Mouse (Mus musculus): ENCODE data around the gene Trim65. TPM values are rescaled to one million over a fixed set of nuclear protein-coding genes. Genes with fewer than 3 reads are reported as not detected.
"Not testable (repeated sequence)": the region's sequence is repeated elsewhere in the genome, so short reads cannot be mapped to it uniquely, and the experiment has no call there.

Gene Trim65
- polyA plus RNA-seq, 1 experiment, result 2.9 TPM

- Histone ChIP-seq H3K4me3 (ENCODE audit: insufficient read depth, low read length) (no peak overlapping the region), H3K4me1 (ENCODE audit: control insufficient read depth, insufficient read depth, low read length) (peaks cover 3% of the 10 kb centered on the region; the same call in 1 of the 2 replicates), H3K27ac (ENCODE audit: insufficient read depth, low read length) (no peak overlapping the region)
- TF ChIP-seq CTCF (IDR thresholded peaks at IDR 0.05; ENCODE audit: borderline replicate concordance, insufficient read depth, low read length), result no peak
Measured at GRCm38 (mm10) chr11:116129091-116129790, 1.7 kb downstream of the Trim65 start.

GRCm38 (mm10) chr11:116127986-116128385 is 2.9 kb downstream of the Trim65 start:
- H3K4me3 ChIP-seq (ENCODE audit: insufficient read depth, low read length), result no peak overlapping the region

DNA sequence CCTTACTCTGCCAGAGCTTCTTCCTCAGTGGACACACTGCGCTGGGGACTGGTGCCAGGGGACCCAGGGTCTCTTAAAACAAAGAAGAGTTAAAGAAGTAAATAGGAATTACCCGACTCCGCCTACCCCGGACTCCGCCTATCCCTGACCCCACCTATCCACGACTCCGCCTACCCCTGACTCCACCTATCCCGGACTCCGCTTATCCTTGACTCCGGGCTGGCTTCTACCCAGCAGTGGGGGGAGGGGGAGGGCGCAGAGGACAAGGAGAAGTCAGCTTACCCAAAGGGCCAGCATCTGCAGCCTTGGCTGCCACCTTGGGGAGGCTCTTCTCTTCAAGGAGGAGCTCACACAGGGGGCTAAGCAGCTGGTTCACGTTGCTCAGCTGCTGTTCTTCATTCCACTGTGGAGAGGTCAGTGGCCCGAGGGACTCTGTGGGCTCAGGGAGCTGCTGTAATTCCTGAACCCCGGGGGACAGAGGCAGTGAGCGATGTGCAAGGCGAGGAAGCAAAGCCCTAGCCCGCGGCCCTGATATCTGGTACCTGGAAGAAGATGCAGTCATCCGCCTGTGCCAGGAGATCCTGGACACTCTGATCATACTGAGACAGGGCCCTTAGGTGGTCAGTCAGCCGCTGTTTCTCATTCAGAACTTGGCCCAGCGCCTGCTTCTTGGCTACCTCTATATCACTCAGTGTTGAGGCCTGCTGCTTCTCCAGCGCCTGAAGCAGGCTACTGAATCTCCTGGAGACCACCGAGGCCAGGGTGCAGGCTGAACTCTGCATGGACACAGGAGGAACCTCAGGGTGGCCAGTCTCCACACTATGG is 3.6 kb downstream of the Trim65 start, which contains the start of gene Trim47:
Gene Trim47 (minus strand): TSS at position 55 of the 825 bp plus-strand sequence.
- Histone ChIP-seq H3K27ac (ENCODE audit: insufficient read depth, low read length) (no peak within 1 kb of the TSS), H3K4me1 (ENCODE audit: control insufficient read depth, insufficient read depth, low read length) (peaks cover 3% of the 10 kb centered on the region; the same call in 1 of the 2 replicates), H3K4me3 (ENCODE audit: insufficient read depth, low read length) (no peak within 1 kb of the TSS)
- TF ChIP-seq CTCF (IDR thresholded peaks at IDR 0.05; ENCODE audit: borderline replicate concordance, insufficient read depth, low read length) (no peak), POLR2A (IDR thresholded peaks at IDR 0.05; ENCODE audit: low read depth, low read length) (no peak)

More at GRCm38 (mm10) chr11:116127986-116128385, 2.9 kb downstream of the Trim65 start:
- TF ChIP-seq POLR2A (IDR thresholded peaks at IDR 0.05; ENCODE audit: low read depth, low read length) (no peak), CTCF (IDR thresholded peaks at IDR 0.05; ENCODE audit: borderline replicate concordance, insufficient read depth, low read length) (no peak)
- peaks cover 3% of the 10 kb centered on the region; the same call in 1 of the 2 replicates for H3K4me1 ChIP-seq (ENCODE audit: control insufficient read depth, insufficient read depth, low read length)
- H3K27ac ChIP-seq (ENCODE audit: insufficient read depth, low read length), result no peak overlapping the region

DNA sequence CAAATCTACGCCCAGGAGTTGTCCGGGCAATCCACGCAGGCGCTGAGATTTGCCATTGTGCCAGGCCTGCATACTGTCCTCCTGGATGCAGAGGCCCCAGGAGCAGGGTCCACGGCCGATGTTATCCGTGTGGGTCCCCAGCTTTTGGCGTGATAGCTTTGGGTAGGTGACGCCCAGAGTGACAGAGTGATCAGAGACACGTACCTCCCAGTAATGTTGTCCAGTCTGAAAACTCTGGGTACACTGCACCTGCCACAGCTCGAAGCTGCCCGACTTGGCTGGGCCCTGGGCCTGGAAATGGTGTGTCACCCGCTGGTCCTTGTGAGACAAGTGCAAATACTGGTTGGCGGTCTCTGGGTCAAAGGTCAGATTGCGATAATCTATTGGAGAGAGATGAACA is 4.7 kb downstream of the Trim65 start:
- no peak overlapping the region for H3K4me3 ChIP-seq (ENCODE audit: insufficient read depth, low read length)
- TF ChIP-seq POLR2A (IDR thresholded peaks at IDR 0.05; ENCODE audit: low read depth, low read length), result no peak
- no peak for TF ChIP-seq CTCF (IDR thresholded peaks at IDR 0.05; ENCODE audit: borderline replicate concordance, insufficient read depth, low read length)
- peaks cover 3% of the 10 kb centered on the region; the same call in 1 of the 2 replicates for H3K4me1 ChIP-seq (ENCODE audit: control insufficient read depth, insufficient read depth, low read length)

GRCm38 (mm10) chr11:116121731-116122245 is 9.1 kb downstream of the Trim65 start:
- H3K4me1 ChIP-seq (ENCODE audit: control insufficient read depth, insufficient read depth, low read length), result not testable (repeated sequence)

More for the DNA sequence above, 4.7 kb downstream of the Trim65 start:
- no peak overlapping the region for H3K27ac ChIP-seq (ENCODE audit: insufficient read depth, low read length)

DNA sequence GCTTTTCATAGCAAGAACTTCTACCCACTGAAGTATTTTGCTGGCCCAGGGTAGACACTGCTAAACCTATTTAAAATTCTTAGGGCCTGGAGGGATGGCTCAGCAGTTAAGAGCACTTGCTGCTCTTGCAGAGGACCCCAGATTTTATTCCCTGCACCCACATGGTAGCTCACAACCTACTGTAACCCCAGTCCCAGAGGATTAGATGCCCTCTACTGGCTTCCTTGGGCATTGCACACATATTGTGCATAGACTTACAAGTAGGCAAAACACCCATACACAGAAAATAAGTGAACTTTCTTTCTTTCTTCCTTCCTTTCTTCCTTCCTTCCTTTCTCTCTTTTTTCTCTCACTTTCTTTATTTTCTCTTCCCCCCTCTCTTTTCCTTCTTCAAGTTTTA is 13.1 kb downstream of the Trim65 start:
- Histone ChIP-seq H3K27ac (ENCODE audit: insufficient read depth, low read length) (no peak overlapping the region; the same call in 1 of the 2 replicates), H3K4me3 (ENCODE audit: insufficient read depth, low read length) (no peak overlapping the region), H3K4me1 (ENCODE audit: control insufficient read depth, insufficient read depth, low read length) (no peaks in the 10 kb centered on the region)
- TF ChIP-seq CTCF (IDR thresholded peaks at IDR 0.05; ENCODE audit: borderline replicate concordance, insufficient read depth, low read length), result no peak
- no peak for TF ChIP-seq POLR2A (IDR thresholded peaks at IDR 0.05; ENCODE audit: low read depth, low read length)

More at GRCm38 (mm10) chr11:116121731-116122245, 9.1 kb downstream of the Trim65 start:
- H3K27ac ChIP-seq (ENCODE audit: insufficient read depth, low read length); H3K4me3 ChIP-seq (ENCODE audit: insufficient read depth, low read length): not testable (repeated sequence)

DNA sequence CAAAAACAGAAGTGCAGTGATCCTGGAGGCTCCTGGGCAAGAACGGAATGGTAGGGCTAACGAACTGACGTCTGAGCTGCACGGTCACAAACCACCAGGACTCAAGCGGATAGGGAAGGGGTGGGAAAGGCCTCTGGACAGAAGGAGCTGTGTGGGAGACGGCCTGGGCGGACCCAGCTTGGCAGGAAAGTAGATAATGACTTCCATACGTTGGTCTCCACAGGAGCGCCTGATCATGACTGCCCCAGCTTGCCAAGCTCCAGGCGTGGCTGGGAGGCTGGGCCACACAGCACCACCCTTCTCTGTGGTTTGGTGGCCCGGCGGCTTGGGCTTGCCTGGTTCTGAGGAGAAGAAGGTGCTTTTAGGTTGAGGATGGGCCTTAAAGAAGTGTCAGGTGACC is 13.7 kb downstream of the Trim65 start:
- no peak overlapping the region for H3K4me3 ChIP-seq (ENCODE audit: insufficient read depth, low read length)
- H3K27ac ChIP-seq (ENCODE audit: insufficient read depth, low read length), result peak overlapping the region; percentile 54
- H3K4me1 ChIP-seq (ENCODE audit: control insufficient read depth, insufficient read depth, low read length), result no peaks in the 10 kb centered on the region
- TF ChIP-seq POLR2A (IDR thresholded peaks at IDR 0.05; ENCODE audit: low read depth, low read length) (no peak), CTCF (IDR thresholded peaks at IDR 0.05; ENCODE audit: borderline replicate concordance, insufficient read depth, low read length) (no peak)

DNA sequence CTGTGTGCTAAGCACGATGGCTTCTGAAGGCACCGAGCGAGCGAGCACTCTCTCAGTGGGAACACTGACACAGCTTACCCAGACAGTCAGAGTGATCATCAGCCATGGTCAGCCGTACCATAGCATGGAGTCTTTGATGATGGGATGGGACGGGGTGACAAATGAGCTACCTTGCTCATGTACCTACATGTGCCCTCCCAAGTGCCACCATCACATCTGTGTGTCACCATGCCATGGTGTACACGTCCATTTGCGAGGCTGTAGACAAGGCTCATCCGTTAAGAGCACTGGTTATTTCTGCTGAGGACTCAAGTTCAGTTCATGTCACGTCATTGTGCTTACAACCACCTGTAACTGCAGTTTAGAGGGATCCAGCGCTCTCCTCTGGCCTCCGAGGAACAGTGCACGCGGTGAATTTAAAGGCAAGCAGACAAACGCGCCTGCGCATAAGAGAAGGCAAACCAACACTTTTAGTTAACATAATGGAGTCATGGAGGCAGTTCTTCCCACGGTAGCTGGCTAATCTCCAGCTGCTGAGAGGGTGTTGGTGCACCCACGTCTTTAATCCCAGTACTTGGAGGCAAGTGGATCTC is 19.2 kb downstream of the Trim65 start:
- no peak for TF ChIP-seq CTCF (IDR thresholded peaks at IDR 0.05; ENCODE audit: borderline replicate concordance, insufficient read depth, low read length)
- no peak for TF ChIP-seq POLR2A (IDR thresholded peaks at IDR 0.05; ENCODE audit: low read depth, low read length)
- Histone ChIP-seq H3K27ac (ENCODE audit: insufficient read depth, low read length) (no peak overlapping the region), H3K4me1 (ENCODE audit: control insufficient read depth, insufficient read depth, low read length) (peaks cover 4% of the 10 kb centered on the region; the same call in 1 of the 2 replicates), H3K4me3 (ENCODE audit: insufficient read depth, low read length) (no peak overlapping the region)

DNA sequence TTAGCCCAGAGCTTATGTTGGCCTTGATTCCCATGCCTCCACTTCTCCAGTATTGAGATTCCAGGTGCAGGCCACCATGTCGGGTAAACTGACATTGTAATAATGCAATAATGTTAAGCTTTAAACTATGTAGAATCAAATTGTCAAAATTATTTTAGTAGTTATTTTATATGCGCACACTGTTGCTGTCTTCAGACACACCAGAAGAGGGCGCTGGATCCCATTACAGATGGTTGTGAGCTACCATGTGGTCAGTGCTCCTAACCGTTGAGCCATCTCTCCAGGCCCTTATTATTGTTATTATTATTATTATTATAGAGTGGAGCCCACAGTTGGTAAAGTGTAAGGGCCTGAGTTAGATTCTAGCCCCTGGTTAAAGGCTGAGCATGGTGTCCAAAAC is 19.9 kb downstream of the Trim65 start:
- Histone ChIP-seq H3K4me3 (ENCODE audit: insufficient read depth, low read length) (no peak overlapping the region), H3K4me1 (ENCODE audit: control insufficient read depth, insufficient read depth, low read length) (peaks cover 4% of the 10 kb centered on the region; the same call in 1 of the 2 replicates), H3K27ac (ENCODE audit: insufficient read depth, low read length) (no peak overlapping the region)
- TF ChIP-seq CTCF (IDR thresholded peaks at IDR 0.05; ENCODE audit: borderline replicate concordance, insufficient read depth, low read length) (no peak), POLR2A (IDR thresholded peaks at IDR 0.05; ENCODE audit: low read depth, low read length) (no peak)
